Mouse (Mus musculus) right cerebral cortex, postnatal 4 days (tissue): ENCODE measurements around the gene Zhx3.

Experiments used
- DNase-seq: peaks from one replicate; pipeline ENCODE4 v3.0.0-alpha.2; 2022

Zhx3 gene

DNA sequence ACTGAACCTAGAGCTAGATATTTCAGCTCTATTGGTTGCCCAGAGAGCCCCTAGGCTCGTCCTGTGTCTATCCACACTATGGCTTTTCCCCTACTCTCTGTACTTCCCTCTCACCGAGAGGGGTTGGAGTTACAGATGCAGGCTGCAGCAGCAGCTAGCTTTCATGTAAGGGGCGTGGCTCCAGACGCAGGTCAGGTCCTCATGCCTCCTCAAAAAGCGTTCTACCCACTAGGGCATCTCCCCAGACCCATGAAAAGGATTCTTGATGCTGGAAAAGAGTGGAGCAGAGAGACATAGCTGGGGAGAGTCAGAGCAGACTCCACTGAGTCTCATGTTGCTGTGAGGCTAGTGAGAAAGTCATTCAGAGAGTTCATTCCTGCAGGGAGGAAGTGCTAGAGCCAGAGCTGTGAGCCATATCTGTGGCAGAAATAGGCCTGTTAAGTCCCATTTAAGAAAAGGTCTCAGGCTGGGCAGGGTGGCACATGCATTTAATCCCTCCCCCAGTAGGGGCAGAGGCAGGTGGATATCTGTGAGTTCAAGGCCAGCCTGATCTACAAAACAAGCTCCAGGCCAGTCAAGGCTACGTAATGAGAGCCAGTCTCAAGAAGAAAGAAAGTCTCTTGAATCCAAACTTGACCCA is 8.8 kb upstream of the Zhx3 start:
- DNase-seq, result no peak

DNA sequence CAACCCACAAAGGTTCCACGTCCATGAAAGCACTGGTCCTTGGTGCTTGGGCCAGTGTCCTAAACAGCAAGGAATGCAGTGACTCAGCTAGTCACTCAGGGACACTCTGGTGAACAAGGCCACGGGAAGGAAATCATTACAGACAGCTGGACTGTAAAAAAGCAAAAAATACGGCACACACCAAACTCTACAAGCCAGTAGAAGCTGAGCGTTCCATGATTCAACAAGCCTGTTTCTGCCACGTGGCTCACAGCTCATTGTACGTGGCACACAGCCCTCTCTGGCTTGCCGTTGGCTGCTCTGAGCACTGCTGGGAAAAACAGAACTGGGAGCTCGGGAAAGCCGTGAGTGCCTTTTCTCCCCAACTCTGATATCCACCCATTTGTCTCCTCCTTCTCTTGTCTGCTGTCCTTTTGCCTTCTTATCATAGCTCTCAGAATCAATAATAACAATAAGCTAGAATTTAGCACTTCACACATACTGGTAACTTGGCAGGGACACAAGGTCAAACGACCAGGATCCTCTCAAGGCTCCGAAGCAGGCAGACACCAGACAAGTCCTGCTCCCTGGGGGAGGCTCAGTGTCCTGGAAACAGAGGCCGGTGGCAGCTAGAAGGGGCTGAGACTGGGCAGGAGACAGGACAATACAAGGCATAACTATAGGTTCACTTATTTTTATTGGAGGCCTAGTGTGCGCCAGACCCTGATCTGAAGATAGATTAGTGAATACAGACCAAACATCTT is 7.8 kb upstream of the Zhx3 start, which contains the start of gene Lpin3:
TSS of gene Lpin3 (plus strand) at position 218 of the 743 bp plus-strand sequence.
- peak; percentile 17 for DNase-seq

DNA sequence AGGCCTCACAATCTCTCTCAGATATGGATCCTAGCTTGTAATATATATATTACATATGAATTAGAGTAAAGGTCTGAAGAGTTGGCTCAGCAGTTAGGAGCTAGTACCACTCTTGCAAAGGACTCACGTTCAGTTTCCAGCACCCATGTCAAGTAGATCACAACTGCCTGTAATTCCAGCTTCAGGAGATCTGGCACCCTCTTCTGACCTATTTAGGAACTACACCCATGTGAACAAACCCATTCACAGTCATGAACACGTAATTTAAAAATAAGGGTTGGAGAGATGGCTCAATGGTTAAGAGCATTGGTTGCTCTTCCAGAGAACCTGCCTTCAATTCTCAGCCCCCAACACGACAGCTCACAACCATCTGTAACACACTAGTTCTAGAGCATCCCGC is 3.3 kb upstream of the Zhx3 start:
- no peak for DNase-seq

DNA sequence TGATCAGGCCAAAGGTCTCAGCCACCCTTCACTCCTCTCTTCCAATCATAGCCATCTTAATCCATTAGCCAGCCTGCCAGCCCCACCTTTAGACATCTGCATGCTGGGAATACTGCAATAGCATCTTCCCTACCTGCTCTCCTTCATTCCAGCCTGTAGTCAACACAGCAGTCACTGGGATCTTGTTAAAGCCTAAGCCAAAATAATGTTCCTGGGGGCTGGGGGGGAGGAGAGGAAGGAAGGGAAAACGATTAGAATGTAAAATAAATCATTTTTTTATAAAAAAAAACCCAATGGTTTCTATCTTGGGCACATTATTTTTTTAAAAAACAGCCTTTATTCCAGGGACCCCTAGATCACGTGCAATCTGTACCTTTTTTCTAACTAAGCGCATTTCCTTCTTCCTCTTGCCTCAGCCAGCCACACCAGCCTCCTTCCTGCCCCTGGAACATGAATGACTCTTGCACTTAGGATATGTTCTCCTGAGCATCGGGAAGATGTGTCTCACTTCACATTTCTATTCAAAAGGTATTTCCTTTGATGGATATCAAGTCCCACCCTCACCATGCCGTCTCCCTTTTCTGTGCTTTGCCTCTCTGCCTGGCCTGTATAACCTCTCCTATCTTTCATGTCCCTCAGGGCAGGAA is 1.6 kb upstream of the Zhx3 start:
- no peak for DNase-seq

DNA sequence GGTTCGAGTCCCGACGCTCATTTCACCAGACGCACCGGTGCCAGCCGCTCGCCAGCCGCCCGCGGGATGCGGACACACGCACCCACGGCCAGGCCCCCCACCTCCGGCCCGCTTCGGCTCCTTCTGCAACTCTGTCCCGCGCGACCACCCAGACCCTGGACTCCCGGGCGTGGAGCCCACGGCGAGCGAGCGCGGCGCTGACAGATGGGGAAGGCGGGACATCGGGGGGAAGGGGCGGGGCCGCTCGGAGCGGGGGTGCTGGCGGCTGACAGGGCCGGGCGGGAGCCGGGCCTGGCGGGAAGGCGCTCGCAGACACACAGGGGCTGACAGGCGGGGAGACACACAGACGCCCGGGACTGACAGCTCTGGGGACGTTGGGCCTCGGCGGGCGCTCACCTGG is 403 bp downstream of the Zhx3 start:
- peak; percentile 79 for DNase-seq

DNA sequence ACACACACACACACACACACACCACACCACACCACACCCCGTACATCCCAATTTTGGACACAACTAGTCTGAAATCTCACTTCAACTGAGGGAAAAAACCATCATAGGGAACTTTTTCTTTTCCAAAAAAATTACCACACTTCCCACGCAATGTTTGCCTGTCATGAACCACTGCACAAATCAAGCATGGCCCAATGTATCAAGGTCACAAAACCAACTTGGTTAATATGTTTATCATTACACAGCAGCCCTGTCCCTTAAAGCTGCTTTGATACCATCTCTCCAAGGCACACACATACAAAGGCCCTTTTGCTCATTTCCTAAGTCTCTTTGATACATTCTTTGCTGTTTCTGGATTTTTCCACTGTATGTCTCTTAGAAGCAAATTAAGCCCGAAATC is 1.5 kb downstream of the Zhx3 start:
- no peak for DNase-seq

DNA sequence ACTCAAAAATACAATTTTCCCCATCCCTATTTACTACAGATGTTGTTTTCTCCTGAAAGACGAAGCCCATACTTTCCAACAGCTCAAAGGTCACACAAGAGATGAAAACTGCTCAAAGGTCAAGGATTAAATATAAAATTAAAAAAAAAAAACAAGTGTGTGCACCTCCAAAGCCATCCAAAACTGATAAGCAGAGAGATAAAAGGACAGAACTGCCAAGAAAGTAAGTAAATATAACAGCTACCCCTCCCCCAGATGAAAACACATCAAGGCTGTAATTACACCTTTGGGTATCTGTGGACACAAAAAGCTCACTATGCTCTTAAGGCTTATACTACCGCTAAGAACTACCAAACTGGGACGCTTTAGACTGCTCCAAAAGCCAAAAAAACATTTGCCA is 3.4 kb downstream of the Zhx3 start:
- no peak for DNase-seq

DNA sequence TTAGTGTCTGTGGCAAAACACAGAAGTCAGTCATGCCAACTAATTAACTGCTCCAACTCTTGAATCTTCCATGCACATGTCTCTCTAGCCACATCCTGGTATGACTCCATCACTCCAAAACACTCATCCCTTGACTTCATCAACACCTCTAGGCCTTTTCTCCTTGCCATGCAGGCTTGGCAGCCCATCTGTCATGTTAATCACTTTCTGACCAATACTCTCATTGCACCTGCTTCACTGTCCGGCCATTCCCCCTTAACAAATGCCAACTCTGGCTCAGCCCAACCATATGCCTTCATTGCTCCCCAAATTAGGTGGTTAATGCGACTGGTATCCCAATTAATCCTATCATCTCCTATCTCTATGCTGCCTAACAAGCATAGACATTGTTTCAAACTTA is 7.5 kb downstream of the Zhx3 start:
- DNase-seq, result no peak

DNA sequence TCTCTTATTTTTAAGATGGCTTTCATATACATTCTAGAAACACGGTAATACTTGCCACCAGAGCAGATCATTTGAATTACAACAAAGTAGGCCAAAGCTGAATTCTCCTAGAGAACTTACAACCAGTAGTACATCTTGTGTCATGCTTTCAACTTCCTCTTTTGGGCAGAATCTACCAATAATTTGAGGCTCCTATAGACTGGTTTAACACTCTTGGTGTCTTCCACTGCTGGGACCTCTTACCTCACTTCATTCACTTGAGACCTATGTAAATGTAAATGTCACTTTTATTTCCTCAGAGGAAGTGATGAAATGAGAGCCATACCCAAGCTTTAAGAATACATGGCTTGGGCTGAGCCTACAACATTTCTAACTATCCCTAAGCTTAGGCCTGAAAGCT is 8.7 kb downstream of the Zhx3 start:
- no peak for DNase-seq

DNA sequence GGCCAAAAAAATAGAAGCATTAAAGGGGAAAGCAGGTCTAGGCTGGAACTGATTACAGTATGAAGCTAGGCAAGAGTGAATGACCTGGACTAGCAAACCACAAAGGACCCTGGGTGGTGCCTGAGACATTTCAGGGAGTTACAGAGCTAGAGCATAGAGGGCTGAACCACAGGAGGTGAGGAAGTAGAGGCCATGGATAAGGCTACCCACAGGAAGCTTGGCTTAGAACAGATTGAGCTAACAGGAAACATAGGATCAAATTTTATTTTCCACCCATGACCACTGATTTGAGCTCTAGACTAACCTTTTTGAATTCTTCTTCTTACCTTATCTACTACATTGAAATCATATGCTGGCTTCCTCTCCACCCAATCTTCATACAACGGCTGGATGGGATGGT is 12.4 kb downstream of the Zhx3 start:
- no peak for DNase-seq

DNA sequence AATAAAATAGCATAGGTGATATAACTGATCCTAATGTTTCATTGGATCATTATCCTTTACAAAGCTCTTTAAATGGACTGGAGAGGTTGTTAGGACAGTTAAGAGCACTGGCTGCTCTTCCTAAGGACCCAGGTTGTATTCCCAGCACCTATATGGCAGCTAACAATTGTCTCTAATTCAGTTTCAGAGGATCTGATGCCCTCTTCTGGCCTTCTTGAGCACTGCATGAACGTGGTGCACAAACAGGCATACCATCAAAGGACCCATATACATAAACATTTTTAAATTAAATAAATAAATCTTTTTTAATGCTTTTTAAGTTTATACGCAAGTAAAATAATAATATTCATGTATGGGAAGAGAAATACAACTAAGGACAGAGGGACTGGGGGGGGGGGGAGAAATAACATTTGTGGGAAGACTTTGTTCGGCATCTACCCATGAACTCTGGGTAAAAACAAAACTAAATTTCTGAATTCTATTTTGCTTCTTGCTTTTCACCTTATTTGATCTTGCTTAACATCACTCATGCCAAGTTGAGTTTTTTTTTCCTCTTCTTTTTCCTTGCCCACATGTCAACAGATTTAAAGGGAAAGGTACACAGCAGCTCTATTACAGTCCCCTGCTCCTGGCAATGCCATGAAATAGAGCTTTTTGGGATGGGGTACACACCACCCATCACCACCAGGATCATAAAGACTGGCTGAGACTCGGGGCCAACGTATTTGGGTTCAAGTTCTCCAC is 16.3 kb downstream of the Zhx3 start:
- DNase-seq, result no peak

DNA sequence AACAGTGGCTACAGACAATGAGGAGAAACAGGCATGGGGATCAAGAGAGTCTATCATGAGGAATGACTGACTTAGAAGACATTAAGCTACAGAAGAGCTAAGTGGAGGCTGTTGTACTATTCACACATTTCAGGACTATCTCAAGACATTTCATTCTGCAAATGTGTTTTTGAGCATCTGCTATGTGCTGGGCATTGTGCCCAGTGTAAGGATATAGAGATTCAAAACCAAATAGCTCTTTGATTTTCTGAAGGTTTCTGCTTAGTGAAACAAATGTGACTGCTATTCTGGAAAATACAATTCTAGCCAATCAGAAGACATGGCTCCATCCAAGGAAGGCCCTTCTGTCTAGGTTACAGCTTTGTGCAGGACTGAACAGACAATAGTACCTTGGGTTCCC is 18.1 kb downstream of the Zhx3 start:
- DNase-seq, result peak; percentile 38

DNA sequence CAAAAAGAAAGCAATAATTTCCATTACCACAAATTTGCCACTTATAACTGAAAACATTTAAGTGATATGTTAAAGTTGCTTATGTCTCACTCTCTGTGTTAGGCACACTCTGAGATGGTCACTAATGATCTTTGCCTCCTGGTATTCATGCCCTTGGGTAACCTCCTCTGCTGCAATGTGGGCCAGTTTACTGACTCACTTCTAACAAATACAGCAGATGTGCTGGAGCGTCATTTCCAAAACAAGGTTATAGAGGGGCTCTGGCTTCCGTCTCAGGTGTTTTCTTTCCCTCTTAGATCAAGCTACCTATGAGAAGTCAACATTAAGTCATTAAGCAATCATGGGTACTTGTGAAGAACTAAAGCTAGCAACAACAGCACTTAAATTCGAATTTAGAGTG is 22.4 kb downstream of the Zhx3 start:
- no peak for DNase-seq

DNA sequence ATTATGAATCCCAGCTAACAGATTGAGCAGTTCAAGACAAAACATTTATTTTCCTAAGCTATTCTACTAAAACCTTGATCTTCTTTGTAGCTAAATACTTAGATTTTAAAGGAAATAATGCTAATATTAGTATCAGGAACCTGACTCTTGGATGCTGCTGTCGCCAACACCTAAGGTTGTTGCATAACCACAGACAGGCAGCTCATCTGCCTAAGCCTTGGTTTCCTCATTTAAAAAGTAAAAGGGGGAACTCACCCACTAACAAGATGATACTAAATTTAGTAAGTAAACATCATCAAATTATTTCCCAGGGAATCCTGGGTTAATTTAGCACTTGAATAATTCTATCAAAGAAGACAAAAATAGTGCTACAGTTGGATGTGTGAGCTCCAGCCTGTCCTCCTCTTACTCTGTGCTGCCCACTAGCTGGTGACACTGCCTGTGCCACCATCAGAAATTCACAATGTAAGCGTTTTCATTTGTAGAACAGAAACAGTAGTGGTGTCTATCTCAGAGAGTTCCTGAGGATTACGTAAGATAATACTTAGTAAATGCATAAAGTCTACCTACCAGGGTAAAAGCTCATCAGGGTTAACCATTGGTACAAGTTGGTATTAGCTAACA is 23.1 kb downstream of the Zhx3 start:
- no peak for DNase-seq

DNA sequence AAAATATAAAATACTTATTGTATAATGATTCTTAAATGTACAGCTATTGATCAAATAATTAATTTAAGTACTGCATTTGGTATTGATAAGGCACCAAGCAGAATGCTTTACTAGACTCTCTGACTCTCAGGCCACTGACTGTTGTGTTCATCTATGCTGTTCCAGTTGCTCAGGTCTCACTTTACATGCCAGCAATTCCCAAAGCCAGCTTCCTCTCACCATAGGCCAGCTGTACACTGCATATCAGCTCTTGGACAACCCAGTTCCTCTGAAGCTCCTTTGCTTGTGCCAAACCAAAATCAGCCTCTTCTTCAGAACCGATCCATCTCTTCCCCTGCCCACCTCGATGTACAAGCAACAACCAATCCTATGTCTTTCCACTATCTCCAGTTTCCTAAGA is 24.6 kb downstream of the Zhx3 start:
- no peak for DNase-seq

DNA sequence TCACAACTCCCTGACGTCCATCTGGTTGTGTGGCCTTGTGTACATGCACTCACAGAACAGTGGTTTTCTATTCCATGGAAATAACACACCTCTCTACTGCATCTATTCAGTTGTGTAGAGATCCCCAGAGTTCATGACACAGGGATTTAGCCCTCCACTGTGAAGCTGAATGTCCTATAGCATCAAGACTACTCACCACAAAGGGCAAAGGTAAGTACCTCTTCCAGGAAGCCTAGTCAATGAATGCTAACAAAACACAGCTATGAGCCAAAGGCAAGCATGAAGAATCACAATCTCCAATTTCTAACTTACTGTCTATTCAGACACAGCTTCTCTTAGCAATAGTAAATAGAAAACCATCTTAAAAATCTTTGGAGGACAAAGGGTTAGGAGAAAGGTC is 25.1 kb downstream of the Zhx3 start:
- no peak for DNase-seq

DNA sequence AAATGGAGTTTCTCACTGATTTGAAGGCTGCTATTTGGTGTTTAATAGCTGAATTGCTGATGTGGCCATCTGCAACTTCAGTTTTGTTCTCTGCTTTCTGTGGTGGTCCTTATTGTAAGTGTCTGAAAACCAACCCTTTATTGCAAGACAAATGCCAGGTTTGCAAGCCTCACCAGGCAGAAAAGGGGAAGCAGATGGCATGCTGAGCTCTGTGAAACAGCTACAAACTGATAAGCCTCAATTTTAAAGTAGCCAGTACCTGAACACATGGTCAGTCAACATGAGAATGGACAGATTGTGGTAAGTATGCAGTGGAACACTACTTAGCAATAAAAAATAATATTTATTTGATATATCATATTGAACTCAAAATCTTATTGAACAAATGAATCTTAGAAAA is 32.0 kb downstream of the Zhx3 start:
- DNase-seq, result no peak

DNA sequence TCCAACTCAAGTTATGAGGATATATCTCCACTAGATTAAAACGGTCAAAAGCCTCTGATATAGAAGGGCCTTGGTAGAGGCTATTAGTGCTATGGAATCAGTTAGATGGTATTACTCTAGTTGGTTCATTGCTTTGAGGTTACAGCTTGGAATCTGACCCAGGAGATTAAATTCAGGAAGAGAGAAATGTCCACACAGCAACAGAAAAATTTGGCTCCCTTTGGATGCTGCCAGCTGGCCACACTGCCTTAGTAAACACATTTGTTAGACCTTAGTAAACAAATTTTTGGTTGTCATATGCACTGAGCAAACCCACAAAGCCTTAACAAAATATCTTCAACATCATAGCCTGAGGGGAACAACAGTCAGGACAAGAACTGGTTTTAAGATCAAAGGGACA is 62.0 kb downstream of the Zhx3 start:
- no peak for DNase-seq

DNA sequence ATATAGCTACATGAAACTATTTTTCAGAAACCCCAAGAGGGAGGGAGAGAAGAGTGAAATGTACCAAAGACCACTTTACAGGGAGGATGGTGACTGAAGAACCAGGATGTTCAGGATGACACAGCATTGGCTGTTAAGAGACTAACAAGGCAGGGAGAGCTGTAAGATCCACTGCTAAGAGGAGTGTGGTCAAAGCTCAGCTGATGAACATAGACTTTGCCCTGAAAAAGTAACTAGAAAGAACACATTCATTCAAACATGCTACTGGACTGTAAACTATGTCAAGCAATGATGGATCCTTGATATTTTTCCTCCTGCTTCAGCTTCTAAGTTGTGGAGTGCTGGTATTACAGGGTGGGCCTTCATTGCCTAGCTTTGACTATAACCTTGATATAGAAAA is 62.4 kb downstream of the Zhx3 start:
- DNase-seq, result no peak

DNA sequence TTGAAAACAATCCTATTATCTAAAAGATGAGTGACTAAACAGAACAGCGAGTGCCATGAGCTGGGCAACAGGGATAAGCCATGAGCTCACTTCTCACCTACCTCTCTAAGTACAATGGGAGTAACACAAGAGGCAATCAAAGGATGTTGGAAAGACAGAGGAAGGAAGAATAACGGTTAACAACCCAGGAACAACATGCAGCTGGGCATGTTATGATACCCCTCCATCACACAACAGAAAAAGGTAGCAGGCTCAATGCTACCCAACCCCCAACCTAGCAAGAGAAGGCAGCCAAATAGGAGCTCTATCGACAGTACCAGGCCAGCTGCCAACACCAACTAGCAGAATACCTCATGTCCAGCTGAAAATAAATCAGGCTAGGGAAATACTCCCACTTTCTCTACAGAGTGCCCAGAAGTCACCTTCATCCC is 66.7 kb downstream of the Zhx3 start:
- DNase-seq, result peak; percentile 34

DNA sequence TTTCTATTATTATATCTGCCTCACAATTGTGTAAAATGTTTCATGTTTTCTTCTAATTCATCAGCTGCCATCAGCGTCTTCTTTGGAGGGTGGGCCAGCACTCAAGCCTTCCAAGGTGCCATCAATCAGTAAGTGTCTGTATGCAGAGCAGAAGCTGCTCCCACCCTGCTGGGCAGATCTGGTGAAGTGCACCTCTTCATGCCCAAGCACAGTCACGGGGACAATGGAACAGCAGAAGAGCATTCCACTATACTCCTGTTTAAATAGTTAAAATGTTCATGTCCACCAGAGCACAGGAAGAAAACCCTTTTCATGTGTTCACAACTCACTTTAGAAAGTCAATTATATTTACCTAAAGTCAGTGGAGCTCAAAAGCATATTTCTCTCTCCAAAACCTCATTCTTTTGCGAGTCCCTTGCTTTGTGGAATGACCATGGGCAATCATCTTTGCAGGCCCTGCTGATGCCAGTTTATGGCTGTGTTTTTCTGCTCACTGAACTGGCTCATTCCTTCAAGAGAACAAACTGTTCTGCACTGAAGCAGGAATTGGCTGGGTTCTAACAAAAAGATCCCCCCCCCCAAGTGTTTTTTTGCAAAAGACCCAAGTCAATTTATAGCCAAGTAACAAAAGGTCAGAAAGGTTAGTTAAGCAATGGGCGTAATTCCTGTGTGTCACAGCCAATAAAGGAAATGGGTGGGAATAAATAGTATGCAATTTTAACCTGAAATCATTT is 67.8 kb downstream of the Zhx3 start:
- no peak for DNase-seq

DNA sequence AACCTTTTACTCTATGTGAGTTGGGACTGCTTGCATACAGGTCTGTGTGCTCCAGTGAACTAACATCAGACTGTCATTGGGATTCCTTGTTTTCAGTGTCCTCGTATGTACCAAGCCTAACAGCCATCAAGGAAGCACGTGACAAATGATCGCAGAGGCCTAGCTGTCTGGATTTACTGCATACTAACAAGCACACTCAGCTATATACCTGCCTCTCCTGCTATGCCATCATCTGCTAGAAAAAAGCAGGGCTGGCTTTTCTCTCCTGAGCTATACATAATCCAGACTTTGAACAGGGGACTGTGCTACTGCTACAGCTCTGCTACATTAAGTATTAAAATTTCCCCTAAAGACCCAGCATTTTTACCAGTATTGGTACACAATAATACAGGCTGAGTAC is 70.5 kb downstream of the Zhx3 start:
- DNase-seq, result no peak
